Mouse (Mus musculus): ENCODE data around the gene Ces1g. TPM values are rescaled to one million over a fixed set of nuclear protein-coding genes. Genes with fewer than 3 reads are reported as not detected.

The Ces1g gene
- polyA plus RNA-seq, 1 experiment = not detected

GRCm38 (mm10) chr8:93279556-93279955 is 57.6 kb downstream of the Ces1g start, which contains the start of gene Ces1f:
TSS of gene Ces1f (minus strand) at chr8:93279747.
- Histone ChIP-seq H3K27me3 (ENCODE audit: control insufficient read depth, insufficient read depth, low read length, poor library complexity, severe bottlenecking) (no peaks in the 10 kb centered on the region; the same call in 1 of the 2 replicates), H3K9me3 (replicated peaks; ENCODE audit: control insufficient read depth, insufficient read depth, low read length, poor library complexity, severe bottlenecking) (no peaks in the 10 kb centered on the region), H3K27ac (ENCODE audit: insufficient read depth, low read length) (no peak within 1 kb of the TSS), H3K9ac (ENCODE audit: low read depth, poor library complexity, severe bottlenecking) (no peak within 1 kb of the TSS), H3K36me3 (ENCODE audit: control insufficient read depth, insufficient read depth, low read length, poor library complexity, severe bottlenecking) (no peaks in the 10 kb centered on the region), H3K4me1 (ENCODE audit: control insufficient read depth, insufficient read depth, low read length) (no peaks in the 10 kb centered on the region), H3K4me3 (ENCODE audit: low read depth, low read length) (no peak within 1 kb of the TSS)
- TF ChIP-seq EP300 (IDR thresholded peaks at IDR 0.05; ENCODE audit: insufficient read depth, low read depth, low read length) (no peak), POLR2A (IDR thresholded peaks at IDR 0.05; ENCODE audit: insufficient read depth, low read length) (no peak)

- H3K4me3 ChIP-seq (ENCODE audit: low read depth, low read length) = no peak overlapping the region
- TF ChIP-seq POLR2A (IDR thresholded peaks at IDR 0.05; ENCODE audit: insufficient read depth, low read length) (no peak), CTCF (IDR thresholded peaks at IDR 0.05; ENCODE audit: low read depth, low read length) (no peak), EP300 (IDR thresholded peaks at IDR 0.05; ENCODE audit: insufficient read depth, low read depth, low read length) (no peak)
- no peaks in the 10 kb centered on the region for H3K4me1 ChIP-seq (ENCODE audit: control insufficient read depth, insufficient read depth, low read length)
- H3K9ac ChIP-seq (ENCODE audit: low read depth, poor library complexity, severe bottlenecking) = no peak overlapping the region
- H3K9me3 ChIP-seq (replicated peaks; ENCODE audit: control insufficient read depth, insufficient read depth, low read length, poor library complexity, severe bottlenecking) = no peaks in the 10 kb centered on the region
- H3K27me3 ChIP-seq (ENCODE audit: control insufficient read depth, insufficient read depth, low read length, poor library complexity, severe bottlenecking) = no peaks in the 10 kb centered on the region; the same call in 1 of the 2 replicates
- H3K27ac ChIP-seq (ENCODE audit: insufficient read depth, low read length) = no peak overlapping the region
- H3K36me3 ChIP-seq (ENCODE audit: control insufficient read depth, insufficient read depth, low read length, poor library complexity, severe bottlenecking) = no peaks in the 10 kb centered on the region
These were observed 58.8 kb downstream of the Ces1g start for GRCm38 (mm10) chr8:93278176-93278805.

GRCm38 (mm10) chr8:93274609-93275008 is 62.5 kb downstream of the Ces1g start:
- no peak overlapping the region for H3K27ac ChIP-seq (ENCODE audit: insufficient read depth, low read length)
- no peaks in the 10 kb centered on the region for H3K36me3 ChIP-seq (ENCODE audit: control insufficient read depth, insufficient read depth, low read length, poor library complexity, severe bottlenecking)
- H3K9me3 ChIP-seq (replicated peaks; ENCODE audit: control insufficient read depth, insufficient read depth, low read length, poor library complexity, severe bottlenecking) = no peaks in the 10 kb centered on the region
- no peak overlapping the region for H3K4me3 ChIP-seq (ENCODE audit: low read depth, low read length)
- H3K9ac ChIP-seq (ENCODE audit: low read depth, poor library complexity, severe bottlenecking) = no peak overlapping the region
- no peaks in the 10 kb centered on the region for H3K27me3 ChIP-seq (ENCODE audit: control insufficient read depth, insufficient read depth, low read length, poor library complexity, severe bottlenecking)
- TF ChIP-seq CTCF (IDR thresholded peaks at IDR 0.05; ENCODE audit: low read depth, low read length) (no peak), EP300 (IDR thresholded peaks at IDR 0.05; ENCODE audit: insufficient read depth, low read depth, low read length) (no peak), POLR2A (IDR thresholded peaks at IDR 0.05; ENCODE audit: insufficient read depth, low read length) (no peak)
- H3K4me1 ChIP-seq (ENCODE audit: control insufficient read depth, insufficient read depth, low read length) = no peaks in the 10 kb centered on the region

GRCm38 (mm10) chr8:93273321-93273720 is 63.8 kb downstream of the Ces1g start:
- H3K36me3 ChIP-seq (ENCODE audit: control insufficient read depth, insufficient read depth, low read length, poor library complexity, severe bottlenecking) = no peaks in the 10 kb centered on the region
- TF ChIP-seq CTCF (IDR thresholded peaks at IDR 0.05; ENCODE audit: low read depth, low read length) = no peak
- TF ChIP-seq POLR2A (IDR thresholded peaks at IDR 0.05; ENCODE audit: insufficient read depth, low read length) = no peak
- TF ChIP-seq EP300 (IDR thresholded peaks at IDR 0.05; ENCODE audit: insufficient read depth, low read depth, low read length) = no peak
- H3K4me3 ChIP-seq (ENCODE audit: low read depth, low read length) = no peak overlapping the region
- H3K4me1 ChIP-seq (ENCODE audit: control insufficient read depth, insufficient read depth, low read length) = no peaks in the 10 kb centered on the region
- no peaks in the 10 kb centered on the region for H3K9me3 ChIP-seq (replicated peaks; ENCODE audit: control insufficient read depth, insufficient read depth, low read length, poor library complexity, severe bottlenecking)
- H3K27ac ChIP-seq (ENCODE audit: insufficient read depth, low read length) = no peak overlapping the region
- no peaks in the 10 kb centered on the region for H3K27me3 ChIP-seq (ENCODE audit: control insufficient read depth, insufficient read depth, low read length, poor library complexity, severe bottlenecking)
- H3K9ac ChIP-seq (ENCODE audit: low read depth, poor library complexity, severe bottlenecking) = no peak overlapping the region

- H3K9ac ChIP-seq (ENCODE audit: low read depth, poor library complexity, severe bottlenecking) = no peak overlapping the region
- no peaks in the 10 kb centered on the region for H3K9me3 ChIP-seq (replicated peaks; ENCODE audit: control insufficient read depth, insufficient read depth, low read length, poor library complexity, severe bottlenecking)
- TF ChIP-seq EP300 (IDR thresholded peaks at IDR 0.05; ENCODE audit: insufficient read depth, low read depth, low read length) (no peak), CTCF (IDR thresholded peaks at IDR 0.05; ENCODE audit: low read depth, low read length) (no peak), POLR2A (IDR thresholded peaks at IDR 0.05; ENCODE audit: insufficient read depth, low read length) (no peak)
- no peak overlapping the region for H3K27ac ChIP-seq (ENCODE audit: insufficient read depth, low read length)
- no peaks in the 10 kb centered on the region for H3K36me3 ChIP-seq (ENCODE audit: control insufficient read depth, insufficient read depth, low read length, poor library complexity, severe bottlenecking)
- no peak overlapping the region for H3K4me3 ChIP-seq (ENCODE audit: low read depth, low read length)
- H3K4me1 ChIP-seq (ENCODE audit: control insufficient read depth, insufficient read depth, low read length) = no peaks in the 10 kb centered on the region
- no peaks in the 10 kb centered on the region for H3K27me3 ChIP-seq (ENCODE audit: control insufficient read depth, insufficient read depth, low read length, poor library complexity, severe bottlenecking)
These were observed 64.4 kb downstream of the Ces1g start for GRCm38 (mm10) chr8:93272686-93273085.

GRCm38 (mm10) chr8:93261436-93261835 is 75.7 kb downstream of the Ces1g start:
- TF ChIP-seq POLR2A (IDR thresholded peaks at IDR 0.05; ENCODE audit: insufficient read depth, low read length) (no peak), CTCF (IDR thresholded peaks at IDR 0.05; ENCODE audit: low read depth, low read length) (no peak), EP300 (IDR thresholded peaks at IDR 0.05; ENCODE audit: insufficient read depth, low read depth, low read length) (no peak)
- Histone ChIP-seq H3K27me3 (ENCODE audit: control insufficient read depth, insufficient read depth, low read length, poor library complexity, severe bottlenecking) (no peaks in the 10 kb centered on the region), H3K9me3 (replicated peaks; ENCODE audit: control insufficient read depth, insufficient read depth, low read length, poor library complexity, severe bottlenecking) (no peaks in the 10 kb centered on the region; the same call in 1 of the 2 replicates), H3K4me1 (ENCODE audit: control insufficient read depth, insufficient read depth, low read length) (no peaks in the 10 kb centered on the region), H3K36me3 (ENCODE audit: control insufficient read depth, insufficient read depth, low read length, poor library complexity, severe bottlenecking) (no peaks in the 10 kb centered on the region), H3K4me3 (ENCODE audit: low read depth, low read length) (no peak overlapping the region), H3K9ac (ENCODE audit: low read depth, poor library complexity, severe bottlenecking) (no peak overlapping the region), H3K27ac (ENCODE audit: insufficient read depth, low read length) (no peak overlapping the region)
